Mouse (Mus musculus): ENCODE data around the gene Psenen. TPM values are rescaled to one million over a fixed set of nuclear protein-coding genes. Genes with fewer than 3 reads are reported as not detected.

Psenen gene
- total and polyA plus RNA-seq, 3 experiments = 75.6 to 109 (median 85.7) TPM

GRCm38 (mm10) chr7:30553810-30554584, 9.4 kb downstream of the Psenen start:
- H3K4me1 ChIP-seq (ENCODE audit: control insufficient read depth, insufficient read depth, low read length) = peaks cover 2% of the 10 kb centered on the region
- intact Hi-C loops (cut with DNase I) = no loop called here
- DNase-seq = peak in 1 of 2 experiments; percentile 38
- H3K27ac ChIP-seq = peak overlapping the region; percentile 99
- peak overlapping the region; percentile 60 for H3K4me3 ChIP-seq
- 61% methylated on average over 22 of the region's 22 CpGs for WGBS
- H3K27me3 ChIP-seq (ENCODE audit: control insufficient read depth, insufficient read depth, low read length) = no peaks in the 10 kb centered on the region
- TF ChIP-seq EP300 (IDR thresholded peaks at IDR 0.05; ENCODE audit: insufficient read depth, low read depth, low read length) (no peak), CTCF (IDR thresholded peaks at IDR 0.05) (no peak), POLR2A (IDR thresholded peaks at IDR 0.05; ENCODE audit: insufficient read depth, low read depth, low read length) (no peak)
- no peaks in the 10 kb centered on the region for H3K36me3 ChIP-seq (ENCODE audit: control insufficient read depth, insufficient read depth, low read length)
- H3K79me2 ChIP-seq (replicated peaks; ENCODE audit: control insufficient read depth, insufficient read depth, low read length) = no peaks in the 10 kb centered on the region
- peak overlapping the region; percentile 78 for H3K9ac ChIP-seq (ENCODE audit: low read depth, low read length)

- Histone ChIP-seq H3K27me3 (ENCODE audit: control insufficient read depth, insufficient read depth, low read length) (no peaks in the 10 kb centered on the region), H3K79me2 (replicated peaks; ENCODE audit: control insufficient read depth, insufficient read depth, low read length) (no peaks in the 10 kb centered on the region), H3K4me3 (peak overlapping the region; percentile 60), H3K27ac (peak overlapping the region; percentile 99), H3K4me1 (ENCODE audit: control insufficient read depth, insufficient read depth, low read length) (no peaks in the 10 kb centered on the region; the same call in 1 of the 2 replicates), H3K9ac (ENCODE audit: low read depth, low read length) (peak overlapping the region; percentile 80), H3K36me3 (ENCODE audit: control insufficient read depth, insufficient read depth, low read length) (no peaks in the 10 kb centered on the region)
- intact Hi-C loops (cut with DNase I) = no loop called here
- WGBS = 2% methylated on average over 23 of the region's 23 CpGs
- DNase-seq = peak; percentile 77
- 0 out of 2 replicates have a peak, but pooled peaks have one; percentile 3 for TF ChIP-seq CTCF (IDR thresholded peaks at IDR 0.05)
- peak; percentile 96 for TF ChIP-seq POLR2A (IDR thresholded peaks at IDR 0.05; ENCODE audit: insufficient read depth, low read depth, low read length)
- 0 out of 2 replicates have a peak, but pooled peaks have one; percentile 27 for TF ChIP-seq EP300 (IDR thresholded peaks at IDR 0.05; ENCODE audit: insufficient read depth, low read depth, low read length)
Measured at GRCm38 (mm10) chr7:30553021-30553589, 10.3 kb downstream of the Psenen start.

- Histone ChIP-seq H3K4me1 (ENCODE audit: control insufficient read depth, insufficient read depth, low read length) (no peaks in the 10 kb centered on the region; the same call in 1 of the 2 replicates), H3K79me2 (replicated peaks; ENCODE audit: control insufficient read depth, insufficient read depth, low read length) (no peaks in the 10 kb centered on the region), H3K27ac (peak within 1 kb of the TSS; percentile 99), H3K36me3 (ENCODE audit: control insufficient read depth, insufficient read depth, low read length) (no peaks in the 10 kb centered on the region), H3K4me3 (peak within 1 kb of the TSS; percentile 60), H3K27me3 (ENCODE audit: control insufficient read depth, insufficient read depth, low read length) (no peaks in the 10 kb centered on the region), H3K9ac (ENCODE audit: low read depth, low read length) (peak within 1 kb of the TSS; percentile 80)
- WGBS = under 1% methylated on average over 44 of the region's 44 CpGs
- DNase-seq = peak; percentile 95 to 98
- intact Hi-C loops (cut with DNase I) = no loop called here
- TF ChIP-seq EP300 (IDR thresholded peaks at IDR 0.05; ENCODE audit: insufficient read depth, low read depth, low read length) (peak; percentile 60; the same call in 1 of the 2 replicates), CTCF (IDR thresholded peaks at IDR 0.05) (peak; percentile 31), POLR2A (IDR thresholded peaks at IDR 0.05; ENCODE audit: insufficient read depth, low read depth, low read length) (peak; percentile 97)
Measured at GRCm38 (mm10) chr7:30552102-30553020, 11.1 kb downstream of the Psenen start, which contains the start of the genes Hspb6 and Proser3. Gene Hspb6 (plus strand): TSS chr7:30552178. Gene Proser3 (minus strand): TSS chr7:30552299.

GRCm38 (mm10) chr7:30551445-30552101, 11.9 kb downstream of the Psenen start:
- no peaks in the 10 kb centered on the region for H3K36me3 ChIP-seq (ENCODE audit: control insufficient read depth, insufficient read depth, low read length)
- peak overlapping the region; percentile 99 for H3K27ac ChIP-seq
- H3K4me1 ChIP-seq (ENCODE audit: control insufficient read depth, insufficient read depth, low read length) = no peaks in the 10 kb centered on the region; the same call in 1 of the 2 replicates
- no peaks in the 10 kb centered on the region for H3K79me2 ChIP-seq (replicated peaks; ENCODE audit: control insufficient read depth, insufficient read depth, low read length)
- H3K27me3 ChIP-seq (ENCODE audit: control insufficient read depth, insufficient read depth, low read length) = no peaks in the 10 kb centered on the region
- H3K9ac ChIP-seq (ENCODE audit: low read depth, low read length) = peak overlapping the region; percentile 78
- WGBS = 2% methylated on average over 10 of the region's 10 CpGs
- TF ChIP-seq POLR2A (IDR thresholded peaks at IDR 0.05; ENCODE audit: insufficient read depth, low read depth, low read length) = no peak
- peak; percentile 77 for TF ChIP-seq CTCF (IDR thresholded peaks at IDR 0.05)
- peak; percentile 19; the same call in 1 of the 2 replicates for TF ChIP-seq EP300 (IDR thresholded peaks at IDR 0.05; ENCODE audit: insufficient read depth, low read depth, low read length)
- no peak for DNase-seq
- peak overlapping the region; percentile 60 for H3K4me3 ChIP-seq
- intact Hi-C loops (cut with DNase I) = loop anchor here (2.0 kb wide), 1 partner anchor 17 kb away; the partner anchor contains the start of gene Arhgap33

- 93% methylated on average over 1 of the region's 1 CpGs for WGBS
- TF ChIP-seq EP300 (IDR thresholded peaks at IDR 0.05; ENCODE audit: insufficient read depth, low read depth, low read length) (no peak), CTCF (IDR thresholded peaks at IDR 0.05) (no peak), POLR2A (IDR thresholded peaks at IDR 0.05; ENCODE audit: insufficient read depth, low read depth, low read length) (no peak)
- no peak overlapping the region for H3K27ac ChIP-seq
- no peaks in the 10 kb centered on the region for H3K36me3 ChIP-seq (ENCODE audit: control insufficient read depth, insufficient read depth, low read length)
- H3K27me3 ChIP-seq (ENCODE audit: control insufficient read depth, insufficient read depth, low read length) = no peaks in the 10 kb centered on the region
- DNase-seq = no peak
- H3K9ac ChIP-seq (ENCODE audit: low read depth, low read length) = no peak overlapping the region
- intact Hi-C loops (cut with DNase I) = loop anchor here (2.0 kb wide), 1 partner anchor 16 kb away; the partner anchor contains the start of gene Arhgap33
- H3K4me1 ChIP-seq (ENCODE audit: control insufficient read depth, insufficient read depth, low read length) = no peaks in the 10 kb centered on the region; the same call in 1 of the 2 replicates
- no peak overlapping the region for H3K4me3 ChIP-seq
- no peaks in the 10 kb centered on the region for H3K79me2 ChIP-seq (replicated peaks; ENCODE audit: control insufficient read depth, insufficient read depth, low read length)
Measured at GRCm38 (mm10) chr7:30550603-30551002, 12.8 kb downstream of the Psenen start.
